Mouse (Mus musculus): ENCODE data around the gene Ranbp17.
A peak's percentile ranks its signal among the peaks of the same experiment; 100 is the strongest.
"Not testable (repeated sequence)": the region's sequence is repeated elsewhere in the genome, so short reads cannot be mapped to it uniquely, and the experiment has no call there.

The Ranbp17 gene

GRCm38 (mm10) chr11:33513376-33513991 is at the start of gene Ranbp17:
Gene Ranbp17 (minus strand): TSS chr11:33513746.
- DNase-seq: peak; percentile 64

DNA sequence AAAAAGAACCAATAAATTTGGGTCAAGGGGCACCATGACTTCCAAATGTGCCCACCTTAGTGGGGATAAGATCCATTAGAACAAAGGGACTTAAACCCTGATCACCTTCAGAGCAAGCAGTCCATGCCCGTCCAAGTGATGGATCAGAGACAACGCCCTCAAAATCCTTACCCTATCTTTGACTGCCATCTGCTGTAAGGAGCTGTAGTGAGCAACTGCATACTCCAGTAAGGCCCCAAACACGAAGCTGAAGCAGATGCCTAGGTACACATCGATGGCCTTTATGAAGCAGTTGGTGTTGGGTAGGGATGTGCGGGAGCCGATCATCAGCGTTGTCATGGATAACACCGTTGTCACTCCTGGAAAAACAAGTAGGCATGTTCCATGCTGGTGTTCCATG is 40.6 kb upstream of the Ranbp17 start:
- peak; percentile 3 for DNase-seq

DNA sequence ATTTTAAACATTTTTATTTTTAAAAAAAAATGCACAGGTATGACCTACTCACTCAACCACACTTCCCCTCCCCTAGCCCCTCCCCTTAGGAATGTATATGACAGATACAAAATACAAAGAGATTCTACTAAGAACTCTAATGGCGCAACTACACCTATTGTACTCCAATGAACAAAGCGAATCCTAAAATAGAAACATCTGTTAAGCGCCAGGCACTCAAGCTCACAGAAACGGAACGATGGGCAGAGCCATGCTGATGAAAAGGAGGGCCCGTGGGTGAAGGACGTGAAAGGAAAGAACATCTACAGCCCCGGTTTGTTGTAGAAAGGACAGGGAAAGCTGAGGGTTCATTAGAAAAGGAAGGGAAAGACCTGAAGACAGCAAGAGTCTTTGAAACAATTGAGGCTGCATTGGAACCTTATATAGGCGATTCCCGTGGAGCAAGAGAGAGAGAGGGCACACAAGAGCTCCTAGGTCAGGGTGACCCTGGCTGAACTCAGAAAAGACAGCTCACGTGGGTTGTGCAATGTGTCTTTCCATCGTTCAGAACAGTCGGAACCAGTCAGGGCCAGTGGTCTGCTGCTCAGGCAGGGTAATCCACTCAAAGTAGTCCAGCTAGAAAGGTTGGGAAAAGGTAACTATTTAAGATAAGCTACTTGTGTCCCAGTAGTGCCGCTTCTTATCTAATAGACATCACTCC is 37.5 kb upstream of the Ranbp17 start:
- no peak for DNase-seq

- DNase-seq: peak; percentile 15
Measured at GRCm38 (mm10) chr11:33547386-33547785, 33.8 kb upstream of the Ranbp17 start.

- DNase-seq: no peak
Measured at GRCm38 (mm10) chr11:33544945-33545344, 31.4 kb upstream of the Ranbp17 start.

GRCm38 (mm10) chr11:33544121-33544520 is 30.6 kb upstream of the Ranbp17 start:
- DNase-seq: no peak

DNA sequence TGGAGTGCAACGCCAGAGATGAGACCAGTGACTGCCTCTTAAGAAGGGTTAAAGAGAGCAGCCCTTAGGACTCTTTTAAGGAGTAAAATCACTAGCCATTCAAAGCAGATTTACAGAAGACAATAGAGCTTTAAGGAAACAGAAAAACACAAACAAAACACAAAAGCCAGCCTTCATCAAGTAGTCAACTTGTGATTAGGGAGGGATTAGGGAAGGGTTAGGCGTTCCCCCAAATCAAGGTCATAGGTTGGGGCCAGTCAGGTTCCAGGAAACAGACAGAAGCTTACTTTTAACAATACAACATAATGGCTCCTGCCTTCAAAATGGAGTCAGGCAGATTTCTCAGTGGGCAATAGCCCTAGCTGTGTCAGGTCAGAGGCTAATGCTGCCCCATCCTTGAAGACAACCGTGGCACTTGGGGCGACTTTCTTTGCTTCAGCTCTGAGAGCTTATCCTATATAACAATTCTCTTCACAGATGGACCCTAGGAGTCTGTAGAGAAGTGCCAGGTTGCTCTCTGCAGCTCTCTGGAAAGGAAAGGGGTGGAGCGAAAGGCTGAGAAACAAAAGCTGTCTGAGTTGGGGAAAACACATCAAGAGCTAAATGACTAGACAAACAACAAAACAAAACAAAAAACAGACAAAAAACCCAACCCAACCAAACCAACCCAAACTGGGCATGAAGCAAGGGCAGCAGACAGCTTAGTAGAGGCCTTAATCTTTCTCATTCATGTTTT is 24.0 kb upstream of the Ranbp17 start:
- DNase-seq: no peak

DNA sequence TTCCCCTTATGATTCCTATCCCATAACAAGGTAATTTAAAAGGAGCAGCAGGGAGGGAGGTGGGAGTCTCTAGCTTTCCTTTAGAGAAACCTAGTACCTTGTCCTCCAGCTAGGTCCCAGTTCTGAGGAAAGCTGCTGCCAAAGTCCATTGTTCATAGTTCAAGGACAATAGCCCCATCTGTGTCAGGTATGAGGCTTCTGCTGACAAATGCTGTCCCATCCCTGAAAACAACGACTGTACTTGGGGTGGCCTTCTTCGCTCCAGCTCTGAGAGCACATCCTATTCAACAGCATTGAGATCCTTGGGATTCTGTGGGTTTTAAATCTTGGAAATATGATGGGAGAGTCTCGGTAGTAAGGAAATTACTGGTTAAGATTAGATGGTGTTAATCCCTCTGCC is 23.1 kb upstream of the Ranbp17 start:
- no peak for DNase-seq

- DNase-seq: no peak
Measured at GRCm38 (mm10) chr11:33534541-33534940, 21.0 kb upstream of the Ranbp17 start.

- no peak for DNase-seq
Measured at GRCm38 (mm10) chr11:33533577-33533976, 20.0 kb upstream of the Ranbp17 start.

GRCm38 (mm10) chr11:33529576-33529975 is 16.0 kb upstream of the Ranbp17 start:
- DNase-seq: no peak

GRCm38 (mm10) chr11:33512854-33513375 is 631 bp downstream of the Ranbp17 start:
- DNase-seq: peak; percentile 68

GRCm38 (mm10) chr11:33509401-33509800 is 4.1 kb downstream of the Ranbp17 start:
- DNase-seq: no peak

DNA sequence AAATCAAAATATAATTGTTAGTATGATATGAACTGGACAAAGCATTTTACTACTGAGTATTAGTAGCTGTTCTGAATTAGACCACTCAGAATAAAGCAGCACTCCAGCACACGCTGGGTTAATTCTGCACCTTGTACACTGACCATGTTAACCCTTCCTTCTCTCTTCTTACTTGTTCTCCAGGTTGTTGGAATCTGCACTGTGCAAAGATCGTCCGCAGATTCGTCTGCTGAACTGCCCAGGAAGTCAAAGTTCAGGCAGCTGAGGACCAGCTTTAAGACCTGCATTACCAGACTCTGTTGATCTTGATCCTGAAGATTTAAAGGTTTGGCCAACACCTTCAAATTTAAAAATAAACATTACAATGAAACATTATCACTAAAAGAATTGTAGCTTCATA is 27.8 kb downstream of the Ranbp17 start:
- DNase-seq: peak; percentile 17

DNA sequence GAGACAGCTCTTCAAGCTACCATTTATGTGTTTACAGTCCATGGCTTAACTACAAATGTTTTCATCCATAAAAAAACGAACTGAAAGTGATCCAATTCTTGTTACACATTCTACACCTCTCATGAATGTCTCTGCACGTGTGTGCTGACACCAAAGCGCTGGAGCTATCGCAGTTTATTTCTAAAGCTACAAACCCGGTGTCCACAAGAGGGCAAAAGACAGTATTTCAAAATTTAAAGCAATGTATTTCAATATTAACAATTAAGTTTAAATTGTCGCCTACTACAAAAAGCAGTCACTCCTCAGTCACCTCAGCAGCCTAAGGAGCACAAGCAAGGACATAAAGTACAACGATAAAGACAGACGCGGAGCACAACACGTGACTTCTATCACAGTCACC is 33.1 kb downstream of the Ranbp17 start:
- no peak for DNase-seq

DNA sequence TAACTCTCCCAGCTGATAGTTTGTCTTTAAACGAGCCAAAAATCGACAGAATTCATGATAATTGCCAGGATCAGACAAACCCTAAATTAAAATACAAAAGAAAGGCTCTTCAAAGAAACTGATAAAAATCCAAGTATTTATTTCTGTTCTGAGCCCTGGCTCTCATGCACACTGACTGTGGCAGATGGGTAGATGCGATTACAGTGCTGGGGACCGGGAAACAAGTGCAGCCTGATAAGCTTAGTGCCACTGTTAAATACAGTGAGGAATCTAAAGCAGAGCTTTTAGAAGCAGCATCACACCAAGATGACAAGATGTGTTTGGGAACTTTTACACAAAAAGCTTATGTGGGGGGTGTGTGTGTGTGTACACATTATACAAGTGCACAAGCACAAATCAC is 34.3 kb downstream of the Ranbp17 start:
- no peak for DNase-seq

DNA sequence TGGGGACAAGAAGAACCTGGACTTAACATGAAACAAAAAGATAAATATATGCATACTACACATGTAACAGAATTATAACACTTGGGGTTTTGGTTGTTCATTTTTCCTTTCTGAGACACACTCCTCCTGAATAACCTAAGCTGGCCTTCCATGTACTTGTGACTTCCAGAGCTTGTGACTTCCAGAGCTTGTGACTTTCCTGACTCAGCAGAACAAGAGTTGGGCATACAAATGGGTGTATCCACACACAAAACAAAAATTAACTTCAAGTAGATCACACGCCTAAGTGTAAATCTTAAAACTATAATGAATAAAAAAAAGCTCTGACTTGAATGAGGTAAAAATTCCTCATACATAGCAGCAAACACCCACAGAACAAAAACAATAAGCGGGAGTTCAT is 36.9 kb downstream of the Ranbp17 start:
- DNase-seq: no peak

DNA sequence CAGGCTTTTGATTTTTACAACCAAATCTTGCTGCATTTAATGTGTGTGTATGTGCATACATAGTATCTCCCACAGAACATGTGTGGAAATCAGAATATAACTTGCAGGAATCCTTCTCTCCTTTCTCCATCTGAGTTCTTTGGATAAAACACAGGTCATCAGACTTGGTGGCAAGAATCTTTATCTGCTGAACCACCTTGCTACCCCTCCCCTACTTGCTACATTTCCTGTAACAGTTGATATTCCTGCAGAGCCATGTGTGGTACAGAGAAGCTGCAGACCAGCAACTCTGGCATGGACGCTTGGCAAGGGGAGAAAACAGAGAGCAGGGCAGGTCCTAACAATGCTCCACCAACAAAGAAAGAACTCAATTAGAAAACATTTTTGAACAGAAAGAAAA is 52.4 kb downstream of the Ranbp17 start:
- DNase-seq: no peak

DNA sequence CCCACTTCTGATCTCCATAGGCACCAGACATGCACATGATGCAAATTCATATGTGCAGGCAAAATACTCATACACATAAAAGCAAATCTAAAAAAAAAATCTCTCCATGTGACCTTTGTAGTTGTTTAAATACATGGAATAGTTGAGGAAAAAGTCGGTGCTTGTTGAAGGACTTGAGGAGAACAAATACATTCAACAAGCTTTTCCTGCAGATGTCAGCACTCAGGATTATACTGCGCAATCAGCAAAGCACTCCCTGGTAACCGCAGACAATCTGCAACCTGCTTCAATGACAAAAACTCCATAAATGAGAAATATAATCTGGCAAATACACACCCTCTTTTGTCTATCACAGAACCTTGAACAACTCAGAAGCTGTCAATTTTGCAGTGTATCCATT is 59.5 kb downstream of the Ranbp17 start:
- no peak for DNase-seq

GRCm38 (mm10) chr11:33433813-33434212 is 79.7 kb downstream of the Ranbp17 start:
- no peak for DNase-seq

GRCm38 (mm10) chr11:33428238-33428637 is 85.3 kb downstream of the Ranbp17 start:
- not testable (repeated sequence) for DNase-seq

DNA sequence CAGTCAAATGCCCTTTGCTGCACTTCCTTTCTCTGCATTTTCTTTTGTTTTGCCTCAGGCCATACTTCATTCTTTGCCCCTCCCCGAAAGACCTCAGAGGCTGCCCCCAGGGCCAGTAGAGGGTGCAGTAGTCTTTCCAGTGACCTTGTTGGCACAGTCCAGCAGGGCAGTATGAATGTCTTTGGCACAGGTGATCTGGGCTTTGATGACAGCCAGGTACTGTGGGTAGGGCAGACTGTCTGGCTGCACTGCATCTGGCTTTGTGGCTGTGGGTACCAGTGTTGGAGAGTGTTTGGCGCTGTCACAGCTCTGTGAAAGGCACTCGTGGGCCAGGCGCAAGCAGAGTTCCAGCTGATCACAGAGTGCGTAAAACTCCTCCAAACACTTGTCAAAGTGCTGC is 85.8 kb downstream of the Ranbp17 start:
- DNase-seq: not testable (repeated sequence)

DNA sequence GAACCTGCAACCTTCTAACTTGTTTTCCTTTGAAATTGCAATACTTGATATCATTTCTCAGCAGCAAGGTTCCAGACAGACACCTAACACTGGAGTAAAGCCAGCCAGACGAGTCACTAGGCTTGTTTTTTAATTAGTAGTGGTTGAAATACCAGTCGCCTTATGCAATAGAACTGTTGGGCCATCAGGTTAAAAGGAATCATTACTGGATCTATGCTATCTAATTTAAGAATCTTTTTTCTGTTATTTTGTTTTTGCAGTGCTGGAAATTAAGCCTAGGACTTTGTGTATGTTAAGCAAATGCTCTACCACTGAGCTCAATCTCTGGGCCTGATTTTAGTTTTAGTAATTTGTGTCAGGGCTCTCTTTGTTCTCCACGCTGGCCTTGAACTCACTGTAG is 91.3 kb downstream of the Ranbp17 start:
- no peak for DNase-seq

- DNase-seq: no peak
Measured at GRCm38 (mm10) chr11:33404651-33405050, 108.9 kb downstream of the Ranbp17 start.

Data from kidney, postnatal 14 days (tissue).